Mouse (Mus musculus) thymus, postnatal 25 days (tissue): Measurements from ENCODE around the gene Smyd3.

Source experiments
- DNase-seq: peaks from one replicate; pipeline ENCODE4 v3.0.0; 2022

The Smyd3 gene

DNA sequence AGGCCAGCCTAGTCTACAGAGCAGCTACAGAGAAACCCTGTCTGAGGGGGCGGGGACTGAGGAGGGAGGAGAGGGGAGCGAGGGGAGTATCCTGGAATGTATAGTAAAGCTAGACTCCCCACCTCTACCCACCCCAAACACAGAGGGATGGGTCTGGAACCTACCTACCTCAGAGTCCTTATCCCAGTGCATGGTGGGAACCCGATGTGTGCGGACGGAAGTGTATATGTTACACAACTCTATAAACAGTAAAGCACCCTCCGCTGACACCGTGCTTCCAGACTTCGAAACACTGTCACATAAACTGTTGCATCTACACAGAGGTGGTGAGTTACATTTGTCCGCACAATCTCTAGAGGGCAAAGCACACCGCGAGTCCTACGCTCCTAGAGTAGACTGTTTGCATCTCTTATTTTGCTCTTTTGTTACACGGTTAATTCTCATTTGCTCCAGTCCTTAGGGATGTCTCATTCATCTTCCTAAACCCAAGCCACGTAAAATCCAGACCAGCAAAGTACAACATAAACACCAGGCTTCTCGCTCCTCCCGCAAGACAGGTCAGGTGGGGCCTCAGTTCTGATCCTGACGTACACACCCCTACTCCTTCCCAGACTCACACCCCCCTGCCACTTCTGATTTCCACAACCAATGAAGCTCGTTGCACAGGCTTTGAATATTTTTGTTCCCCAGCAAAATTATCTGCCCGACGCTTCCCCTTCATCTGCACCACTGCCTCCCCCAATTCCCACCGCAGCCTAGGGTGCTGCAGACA lies 714 bp downstream of the Smyd3 start:
- peak; percentile 41 for DNase-seq

DNA sequence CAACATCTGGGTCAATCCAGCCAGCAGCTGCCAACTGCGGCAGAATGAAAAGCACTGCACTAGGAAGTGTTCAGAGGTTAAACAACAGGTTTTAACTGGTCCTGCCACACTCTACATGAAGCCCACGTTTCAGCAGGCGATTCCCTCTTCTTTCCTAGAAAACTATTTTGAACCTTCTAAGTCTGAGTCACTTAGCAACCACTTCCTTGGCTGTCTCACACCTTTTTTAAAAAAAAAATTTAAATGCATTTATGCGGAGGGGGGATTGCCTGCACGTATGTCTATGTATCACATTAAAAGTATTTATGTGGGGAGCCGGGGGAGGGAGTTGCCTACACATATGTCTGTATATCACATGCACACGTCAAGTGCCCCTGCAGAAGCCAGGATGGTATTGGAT lies 5.9 kb downstream of the Smyd3 start:
- DNase-seq = no peak

DNA sequence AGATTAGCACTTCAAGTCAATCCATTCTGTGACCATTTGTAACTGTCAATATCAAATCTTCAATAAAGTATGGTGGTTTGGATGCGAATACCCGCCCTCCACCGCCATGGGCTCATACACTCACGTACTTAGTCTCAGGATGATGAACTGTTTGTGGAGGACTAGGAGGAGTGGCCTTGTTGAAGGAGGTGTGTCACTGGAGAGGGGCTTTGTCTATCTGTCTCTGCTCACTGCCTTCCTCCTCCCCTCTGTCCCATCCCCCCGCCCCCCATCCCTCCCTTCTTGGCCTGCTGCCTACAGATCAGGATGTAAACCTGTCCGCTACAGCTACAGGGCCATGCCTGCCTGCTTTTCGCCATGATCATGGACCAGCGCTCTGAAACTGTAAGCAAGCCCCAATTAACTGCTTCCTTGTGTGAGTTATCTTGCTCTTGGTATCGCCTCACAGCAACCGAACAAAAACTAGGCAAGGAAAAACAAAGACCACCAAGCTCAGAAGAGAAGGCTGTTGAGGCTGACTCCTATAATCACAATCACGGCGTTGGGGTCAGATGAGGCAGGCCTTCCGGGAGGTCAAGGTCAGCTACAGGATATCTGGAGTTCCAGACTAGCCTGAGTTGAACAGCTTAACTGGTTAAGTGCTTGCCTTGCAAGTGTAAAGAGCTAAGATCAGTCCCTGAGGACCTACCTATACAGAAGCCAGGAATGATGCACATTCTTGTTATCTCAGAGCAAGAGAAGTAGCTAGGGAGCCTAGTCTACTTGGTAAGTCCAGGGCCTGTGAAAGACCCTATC lies 7.1 kb downstream of the Smyd3 start:
- no peak for DNase-seq

GRCm38 (mm10) chr1:179506530-179507315 lies 11.1 kb downstream of the Smyd3 start:
- DNase-seq = peak; percentile 40

DNA sequence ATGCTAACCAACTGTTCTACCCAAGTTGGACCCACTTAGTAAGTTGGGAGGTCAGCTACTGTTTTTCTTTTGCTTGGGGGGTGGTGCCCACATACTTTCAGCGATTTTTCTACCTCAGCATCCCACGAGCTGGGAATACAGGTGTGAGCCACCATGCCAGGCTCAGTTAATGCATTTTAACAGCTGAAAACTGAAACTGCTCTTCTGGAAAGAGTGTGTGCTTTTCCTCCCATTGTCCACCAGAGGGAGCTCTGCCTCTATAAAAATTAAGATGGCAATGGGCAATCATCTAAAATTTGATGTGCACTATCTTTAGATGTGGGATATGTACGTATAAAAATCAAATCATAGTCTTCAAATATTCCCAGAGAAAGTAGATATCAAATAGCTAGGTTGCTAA lies 15.3 kb downstream of the Smyd3 start:
- peak; percentile 9 for DNase-seq

GRCm38 (mm10) chr1:179499257-179499656 lies 18.6 kb downstream of the Smyd3 start:
- no peak for DNase-seq

DNA sequence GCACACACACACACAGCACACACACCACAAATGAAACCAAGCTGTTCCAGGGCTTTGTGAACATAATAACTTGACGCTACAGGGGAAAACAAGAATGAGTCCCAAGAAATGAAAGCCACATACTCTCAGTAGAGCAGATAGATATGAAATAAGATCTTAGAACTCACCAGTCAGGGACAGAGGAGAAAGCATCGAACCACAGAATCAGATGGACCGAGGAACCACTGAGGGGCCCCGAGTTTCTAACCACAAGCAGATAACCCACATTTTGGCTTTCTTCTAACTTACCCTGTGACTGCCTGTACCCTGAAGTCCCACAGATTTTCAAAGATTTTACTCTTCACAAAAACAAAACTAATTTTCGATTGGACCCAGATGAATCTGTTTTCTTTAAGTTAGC lies 24.9 kb downstream of the Smyd3 start:
- no peak for DNase-seq

- DNase-seq = no peak
Measured at GRCm38 (mm10) chr1:179488520-179488919, 29.3 kb downstream of the Smyd3 start.

DNA sequence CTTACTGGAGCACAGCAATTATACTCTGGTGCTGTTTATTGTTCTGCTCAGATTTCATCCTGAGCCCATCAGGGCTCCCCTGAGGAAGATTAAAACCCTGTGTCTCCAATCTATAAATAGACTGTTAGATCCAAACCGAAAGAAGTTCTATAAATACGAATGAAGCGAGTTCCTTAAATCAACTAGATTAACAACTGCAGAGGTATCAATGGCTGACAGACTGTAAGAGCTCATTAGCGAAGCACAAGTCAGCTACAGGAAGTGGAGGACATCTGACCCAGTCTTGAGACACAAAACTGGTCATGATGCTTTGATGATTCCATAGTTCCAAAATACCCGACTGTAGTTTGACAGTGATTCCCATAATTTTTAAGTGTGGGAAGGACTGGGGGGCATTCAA lies 29.9 kb downstream of the Smyd3 start:
- no peak for DNase-seq

DNA sequence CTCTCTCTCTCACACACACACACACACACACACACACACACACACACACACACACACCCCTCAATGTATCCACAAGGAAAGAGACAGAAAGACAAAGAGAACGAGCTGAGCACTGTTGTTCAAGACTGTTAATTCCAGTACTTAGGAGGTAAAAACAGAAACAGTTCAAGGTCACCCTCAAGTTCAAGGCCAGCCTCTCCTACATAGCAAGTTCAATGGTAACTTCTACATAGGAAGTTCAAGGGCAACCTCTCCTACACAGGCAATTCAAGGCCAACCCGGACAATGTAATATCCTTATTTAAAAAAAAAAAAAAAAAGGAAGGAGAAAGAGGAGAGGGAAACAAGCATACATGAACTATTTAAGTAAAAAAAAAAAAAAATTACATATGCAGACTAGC lies 30.6 kb downstream of the Smyd3 start:
- no peak for DNase-seq

DNA sequence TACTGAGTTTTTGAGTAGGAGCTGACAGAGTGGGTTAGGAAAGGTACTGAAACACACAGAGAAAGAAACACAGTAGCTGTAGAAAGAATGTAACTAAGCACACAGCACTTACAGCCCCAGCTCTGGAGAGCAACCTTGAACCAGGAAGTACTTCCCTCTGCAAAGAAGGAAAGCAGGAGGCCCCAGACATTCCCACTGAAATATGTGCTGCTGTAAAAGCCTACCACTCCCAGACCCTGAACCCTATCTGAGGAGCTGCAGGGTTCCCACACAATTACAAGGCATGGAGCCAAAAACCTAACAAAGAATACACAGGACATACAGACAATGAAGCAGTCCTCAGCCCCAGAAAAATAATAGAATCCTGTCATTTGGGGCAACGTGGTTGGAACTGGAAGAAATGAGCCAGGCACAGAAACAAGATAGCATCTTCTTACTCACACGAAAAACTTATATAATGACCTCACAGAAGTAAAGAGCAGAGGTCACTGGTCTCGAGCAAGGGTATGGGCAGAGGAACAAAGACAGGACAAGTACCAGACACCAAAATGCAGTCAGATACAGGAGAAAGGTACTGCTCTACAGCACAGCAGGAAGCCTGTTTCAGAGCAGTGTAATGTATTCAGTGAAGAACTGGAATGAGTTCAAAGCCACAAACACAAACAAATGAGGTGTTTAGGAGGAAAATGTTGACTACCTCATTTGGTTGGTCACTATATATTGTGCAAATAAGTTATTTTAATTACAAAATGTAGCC lies 31.9 kb downstream of the Smyd3 start:
- no peak for DNase-seq

- DNase-seq = no peak
Measured at GRCm38 (mm10) chr1:179480862-179481261, 37.0 kb downstream of the Smyd3 start.

DNA sequence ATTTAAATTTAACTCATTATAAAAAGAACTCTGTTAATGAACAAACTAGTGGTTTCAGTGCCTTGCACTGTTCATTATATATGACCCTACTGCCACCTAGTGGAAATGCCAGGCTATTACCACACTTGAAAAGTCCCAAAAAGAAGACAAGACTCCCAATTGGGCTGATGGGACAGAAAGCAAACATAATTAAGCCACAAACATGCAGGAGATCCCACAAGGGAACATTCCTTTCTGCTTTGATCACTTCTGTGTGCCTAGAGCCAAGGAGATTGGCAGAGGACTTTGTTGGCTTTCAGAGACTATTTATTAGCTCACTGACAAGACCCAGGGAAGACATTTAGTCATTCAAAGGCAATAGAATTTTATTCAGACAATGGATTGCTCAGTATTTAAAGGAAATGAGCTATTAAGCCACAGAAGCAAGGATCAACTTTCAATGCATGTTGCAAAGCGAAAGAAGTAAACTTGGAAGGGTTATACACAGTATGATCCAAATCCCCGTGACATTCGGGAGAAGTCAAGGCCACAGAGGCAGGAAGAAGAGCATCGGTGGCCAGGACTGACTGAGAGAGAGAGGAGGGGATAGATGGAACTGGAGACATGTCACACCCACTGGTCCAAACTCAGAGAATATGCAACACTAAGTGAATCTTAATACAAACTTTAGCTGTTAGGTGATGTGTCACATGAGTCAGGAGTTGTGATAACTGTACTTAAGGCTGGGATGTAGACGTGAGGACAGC lies 40.5 kb downstream of the Smyd3 start:
- DNase-seq = peak; percentile 38

DNA sequence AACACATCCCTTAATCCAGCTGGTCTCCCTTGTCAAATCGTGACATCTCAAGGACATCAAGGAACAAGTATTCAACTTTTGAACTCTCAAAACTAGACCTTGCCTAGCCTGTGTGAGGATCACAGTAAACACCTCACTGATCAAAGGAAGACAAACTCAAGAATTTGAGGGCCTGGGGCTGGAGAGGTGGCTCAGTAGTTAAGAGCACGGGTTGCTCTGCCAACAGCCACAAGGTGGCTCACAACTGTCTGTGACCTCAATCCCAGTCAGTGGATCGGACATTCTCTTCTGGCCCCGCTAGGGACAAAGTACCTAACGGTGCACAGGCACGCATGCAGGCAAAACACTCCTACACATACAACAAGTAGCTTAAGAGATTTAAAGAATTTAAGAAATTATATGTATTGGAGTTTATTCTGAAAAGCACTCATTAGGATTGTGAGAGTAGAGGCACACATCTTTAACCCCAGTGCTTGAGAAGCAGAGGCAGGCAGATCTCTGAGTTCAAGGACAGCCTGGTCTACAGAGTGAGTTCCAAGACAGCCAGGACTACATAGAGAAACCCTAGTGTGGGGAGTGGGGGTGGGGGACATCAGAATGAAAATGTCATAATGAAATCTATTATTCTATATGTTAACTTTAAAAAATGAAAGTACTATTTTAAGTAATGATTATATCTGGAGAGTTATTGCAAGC lies 41.2 kb downstream of the Smyd3 start:
- no peak for DNase-seq

- no peak for DNase-seq
Measured at GRCm38 (mm10) chr1:179474776-179475175, 43.1 kb downstream of the Smyd3 start.

DNA sequence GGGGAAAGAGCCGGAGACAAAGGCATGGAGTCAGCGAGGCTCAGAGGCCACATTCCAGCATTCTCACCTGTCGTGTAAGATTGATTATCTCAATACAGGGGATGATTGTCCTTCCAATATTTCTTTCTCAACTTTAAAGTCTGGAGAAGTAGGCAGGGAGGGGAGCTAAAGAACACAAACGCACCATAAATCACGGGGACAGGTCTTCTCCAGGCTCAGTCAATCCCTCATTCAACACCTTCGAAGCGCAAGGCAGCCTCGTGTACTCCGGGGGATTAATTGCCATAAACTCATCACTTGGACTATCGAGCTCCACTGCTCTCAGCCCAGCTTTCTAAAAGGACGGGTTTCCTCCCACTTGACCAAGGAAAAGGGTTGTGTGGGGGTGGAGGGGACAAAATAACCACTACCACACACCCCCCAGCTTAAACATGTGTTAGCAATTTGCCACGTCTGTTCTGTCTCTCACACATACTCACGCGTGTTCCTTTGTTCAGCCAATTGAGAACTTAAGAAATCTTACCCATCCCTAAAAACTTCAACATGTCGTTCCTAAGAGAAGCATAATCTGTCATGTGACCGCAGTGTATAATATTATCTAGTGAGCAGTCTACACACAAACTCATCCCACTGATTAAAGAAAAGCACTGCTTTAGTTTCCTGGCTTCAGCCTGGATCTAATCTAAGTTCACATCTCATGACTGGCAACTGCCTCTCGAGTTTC lies 43.8 kb downstream of the Smyd3 start:
- no peak for DNase-seq

- no peak for DNase-seq
Measured at GRCm38 (mm10) chr1:179467970-179468369, 49.9 kb downstream of the Smyd3 start.

- DNase-seq = no peak
Measured at GRCm38 (mm10) chr1:179462376-179462775, 55.5 kb downstream of the Smyd3 start.

DNA sequence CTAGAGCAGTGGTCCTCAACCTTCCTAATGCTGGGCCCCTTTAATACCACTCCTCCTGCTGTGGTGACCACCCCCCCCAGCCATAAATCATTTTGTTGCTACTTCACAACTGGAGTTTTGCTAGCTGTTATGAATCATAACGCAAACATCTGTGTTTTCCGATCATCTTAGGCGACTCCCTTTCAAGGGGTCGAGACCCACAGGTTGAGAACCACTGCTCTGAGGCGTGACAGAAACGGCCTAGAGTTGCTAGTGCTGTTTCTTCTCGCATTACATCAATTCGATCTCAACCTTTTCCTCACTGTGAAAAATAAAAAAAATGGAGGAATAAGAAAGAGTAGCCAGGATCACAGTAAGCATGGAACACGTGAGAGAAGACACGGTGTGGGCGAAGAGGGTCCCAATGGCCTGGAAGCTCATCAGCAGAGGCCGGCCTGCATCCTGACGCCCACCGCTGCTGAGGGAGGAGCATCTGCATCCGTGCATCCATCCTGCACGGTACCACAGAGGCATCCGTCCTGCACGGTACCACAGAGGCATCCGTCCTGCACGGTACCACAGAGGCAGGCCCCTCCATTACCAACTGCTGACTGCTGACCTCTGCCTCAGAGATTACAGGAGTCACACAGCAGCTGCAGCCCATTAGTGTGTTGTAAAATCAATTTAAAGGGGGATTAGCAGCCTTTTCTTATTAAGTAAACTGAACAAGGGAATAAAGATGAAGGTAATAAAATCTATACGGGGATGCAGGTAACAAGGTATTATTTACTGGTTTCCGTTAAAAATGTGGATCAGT lies 56.6 kb downstream of the Smyd3 start:
- DNase-seq = no peak

DNA sequence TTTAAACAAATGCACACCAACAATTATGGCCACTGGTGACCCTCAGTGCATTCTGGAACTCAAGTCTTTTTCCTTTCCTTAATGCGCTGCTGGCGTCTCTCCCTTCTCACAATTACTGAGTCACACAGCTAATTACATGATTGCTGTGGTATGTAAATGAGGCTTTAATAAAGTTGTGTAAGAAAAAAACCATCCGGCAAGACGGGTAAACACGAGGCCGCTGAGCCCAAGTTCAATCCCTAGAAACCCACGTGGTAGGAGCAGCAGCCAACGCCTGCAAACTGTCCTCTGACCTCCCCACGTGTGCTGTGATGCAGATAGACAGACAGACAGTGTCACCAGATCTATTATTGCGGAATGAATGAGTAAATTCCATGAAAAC lies 58.9 kb downstream of the Smyd3 start:
- DNase-seq = no peak
